Mouse (Mus musculus): ENCODE data around the gene Efnb3. TPM values are rescaled to one million over a fixed set of nuclear protein-coding genes. Genes with fewer than 3 reads are reported as not detected.

Efnb3 gene
- 0.61 and 0.77 TPM in 2 replicates for polyA plus RNA-seq (2015; fragmentation: Nextera tagmentation; extraction: Ambion mirVana)

- DNase-seq (ENCODE audit: low spot score) = no peak
Observed at GRCm38 (mm10) chr11:69559851-69560765, at the start of gene Efnb3. Gene Efnb3 (minus strand): TSS chr11:69560205.

- no peak for DNase-seq (ENCODE audit: low spot score)
Observed at GRCm38 (mm10) chr11:69609416-69609815, 49.4 kb upstream of the Efnb3 start.

GRCm38 (mm10) chr11:69608525-69608924 lies 48.5 kb upstream of the Efnb3 start:
- no peak for DNase-seq (ENCODE audit: low spot score)

GRCm38 (mm10) chr11:69606832-69607231 lies 46.8 kb upstream of the Efnb3 start:
- no peak for DNase-seq (ENCODE audit: low spot score)

GRCm38 (mm10) chr11:69606491-69606795 lies 46.4 kb upstream of the Efnb3 start:
- DNase-seq (ENCODE audit: low spot score) = no peak

- peak; percentile 90 for DNase-seq (ENCODE audit: low spot score)
Observed at GRCm38 (mm10) chr11:69605726-69606490, 45.9 kb upstream of the Efnb3 start, which contains the start of gene Atp1b2. Gene Atp1b2 (minus strand): TSS chr11:69605942.

- DNase-seq (ENCODE audit: low spot score) = peak; percentile 39
Observed at GRCm38 (mm10) chr11:69604795-69605664, 45.0 kb upstream of the Efnb3 start.

- DNase-seq (ENCODE audit: low spot score) = no peak
Observed at GRCm38 (mm10) chr11:69604347-69604746, 44.3 kb upstream of the Efnb3 start.

- DNase-seq (ENCODE audit: low spot score) = no peak
Observed at GRCm38 (mm10) chr11:69603516-69603915, 43.5 kb upstream of the Efnb3 start.

GRCm38 (mm10) chr11:69601768-69602167 lies 41.8 kb upstream of the Efnb3 start:
- no peak for DNase-seq (ENCODE audit: low spot score)

GRCm38 (mm10) chr11:69600098-69600497 lies 40.1 kb upstream of the Efnb3 start:
- DNase-seq (ENCODE audit: low spot score) = no peak

- DNase-seq (ENCODE audit: low spot score) = no peak
Observed at GRCm38 (mm10) chr11:69599436-69599835, 39.4 kb upstream of the Efnb3 start.

GRCm38 (mm10) chr11:69594853-69595252 lies 34.8 kb upstream of the Efnb3 start:
- DNase-seq (ENCODE audit: low spot score) = no peak

- DNase-seq (ENCODE audit: low spot score) = no peak
Observed at GRCm38 (mm10) chr11:69592799-69593198, 32.8 kb upstream of the Efnb3 start.

GRCm38 (mm10) chr11:69591899-69592637 lies 32.1 kb upstream of the Efnb3 start:
- no peak for DNase-seq (ENCODE audit: low spot score)

GRCm38 (mm10) chr11:69591424-69591823 lies 31.4 kb upstream of the Efnb3 start:
- no peak for DNase-seq (ENCODE audit: low spot score)

GRCm38 (mm10) chr11:69590622-69591021 lies 30.6 kb upstream of the Efnb3 start:
- no peak for DNase-seq (ENCODE audit: low spot score)

GRCm38 (mm10) chr11:69589207-69589834 lies 29.3 kb upstream of the Efnb3 start:
- DNase-seq (ENCODE audit: low spot score) = no peak

GRCm38 (mm10) chr11:69585718-69586325 lies 25.8 kb upstream of the Efnb3 start:
- DNase-seq (ENCODE audit: low spot score) = no peak

GRCm38 (mm10) chr11:69584937-69585336 lies 24.9 kb upstream of the Efnb3 start:
- no peak for DNase-seq (ENCODE audit: low spot score)

Measured in thymus, postnatal 0 days (tissue).